Mouse (Mus musculus): Measurements from ENCODE around the gene Rapsn.

- TF ChIP-seq GATA1 (IDR thresholded peaks at IDR 0.05; ENCODE audit: borderline replicate concordance, low read length) (no peak), CTCF (IDR thresholded peaks at IDR 0.05; ENCODE audit: low read depth, low read length) (no peak), POLR2AphosphoS5 (IDR thresholded peaks at IDR 0.05; ENCODE audit: insufficient replicate concordance, low read depth, low read length) (no peak), GATA2 (IDR thresholded peaks at IDR 0.05; ENCODE audit: borderline replicate concordance, low read depth, low read length) (no peak)
Measured at GRCm38 (mm10) chr2:91087453-91087852, 52.0 kb downstream of the Rapsn start.
